Mouse (Mus musculus) ovary, postnatal 10 days (tissue): ENCODE results near the gene Acoxl.

ENCODE experiments used
- DNase-seq: peaks from one replicate; pipeline ENCODE4 v3.0.0; 2022; ENCODE audit warnings: low spot score

Gene Acoxl

DNA sequence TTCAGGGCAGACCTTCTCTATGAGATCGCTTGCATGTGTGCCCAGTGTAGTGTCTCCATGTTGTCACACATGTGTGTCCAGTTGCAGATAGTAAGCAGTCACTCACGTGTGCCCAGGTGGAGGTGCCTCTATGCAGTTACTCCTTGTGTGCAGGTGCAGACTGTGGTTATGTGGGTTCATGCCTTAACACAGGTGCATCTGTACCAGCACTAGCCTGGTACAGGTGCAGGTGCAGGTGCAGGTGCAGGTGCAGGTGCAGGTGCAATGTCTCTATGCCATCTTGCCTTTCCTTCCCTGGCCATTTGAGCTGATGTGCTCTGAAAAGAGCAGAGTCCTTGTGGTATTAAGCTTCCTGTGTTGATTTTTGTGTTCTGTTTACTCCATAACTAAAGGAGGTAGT, 100.5 kb downstream of the Acoxl start:
- DNase-seq: no peak

DNA sequence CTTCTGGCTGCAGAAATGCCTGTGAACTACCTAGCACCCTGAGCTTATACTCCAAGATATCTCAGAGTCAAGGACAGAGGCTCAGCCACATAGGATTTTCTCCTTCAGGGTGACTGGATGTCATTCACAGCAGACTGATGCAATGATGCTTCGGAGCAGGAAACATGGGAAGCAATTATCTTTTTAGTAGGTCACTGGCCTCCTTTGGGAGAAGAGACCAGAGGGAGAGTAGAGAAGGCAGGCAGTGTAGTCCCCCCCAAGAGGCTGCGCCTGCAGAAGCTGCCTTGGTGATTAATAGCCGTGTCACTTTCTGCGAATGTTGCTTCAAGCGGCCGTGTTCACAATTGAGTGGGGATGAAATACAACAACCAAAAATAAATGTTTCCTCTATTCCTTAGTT, 121.9 kb downstream of the Acoxl start:
- no peak for DNase-seq

DNA sequence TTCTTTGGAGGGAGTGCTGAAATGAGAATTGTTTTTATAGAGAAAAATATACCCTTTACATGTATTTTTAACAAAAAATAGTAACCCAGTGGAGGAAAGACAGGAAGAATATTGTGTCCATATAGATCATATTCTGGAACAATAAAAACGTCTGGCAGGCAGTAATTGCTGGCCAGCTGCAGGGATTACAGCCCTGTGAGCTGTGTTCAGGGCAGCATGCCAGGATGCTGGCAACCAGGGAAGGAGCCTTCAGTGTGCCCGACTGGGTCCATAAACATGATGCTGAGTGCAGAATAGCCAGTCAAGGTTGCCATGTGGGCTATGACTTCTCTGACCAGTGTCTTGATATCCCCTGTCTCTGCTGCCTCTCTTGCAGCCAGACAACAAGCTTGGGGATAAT, 122.5 kb downstream of the Acoxl start:
- DNase-seq: no peak

DNA sequence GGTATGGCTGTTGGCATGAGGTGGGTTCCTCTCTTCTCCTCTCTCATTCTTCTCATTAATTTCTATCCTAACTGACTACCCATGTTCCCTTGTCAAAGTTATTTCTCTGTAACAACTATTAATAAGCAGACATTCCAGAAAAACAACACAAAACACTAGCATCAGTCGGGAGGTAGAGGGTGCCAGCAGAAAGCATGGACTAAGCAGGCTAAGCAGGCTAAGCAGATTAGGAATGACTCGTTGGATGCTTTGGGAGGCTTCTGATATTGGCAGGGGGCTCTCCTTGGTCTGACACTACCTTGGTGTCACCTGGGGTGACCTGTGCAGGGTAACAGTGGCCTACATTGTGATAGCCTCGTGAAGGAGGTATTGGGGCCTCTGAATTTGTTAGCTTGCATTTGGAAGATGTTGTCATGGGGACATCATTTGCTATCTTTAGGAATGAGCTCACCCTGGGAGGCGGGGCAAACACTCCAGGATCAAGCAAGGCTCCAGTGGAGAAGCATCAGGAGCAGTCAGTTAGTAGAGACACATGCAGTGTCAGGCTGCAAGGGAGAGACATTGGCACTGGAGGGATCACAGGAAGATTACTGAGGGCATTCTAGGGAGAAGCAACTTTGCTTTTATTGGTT, 123.2 kb downstream of the Acoxl start:
- no peak for DNase-seq

DNA sequence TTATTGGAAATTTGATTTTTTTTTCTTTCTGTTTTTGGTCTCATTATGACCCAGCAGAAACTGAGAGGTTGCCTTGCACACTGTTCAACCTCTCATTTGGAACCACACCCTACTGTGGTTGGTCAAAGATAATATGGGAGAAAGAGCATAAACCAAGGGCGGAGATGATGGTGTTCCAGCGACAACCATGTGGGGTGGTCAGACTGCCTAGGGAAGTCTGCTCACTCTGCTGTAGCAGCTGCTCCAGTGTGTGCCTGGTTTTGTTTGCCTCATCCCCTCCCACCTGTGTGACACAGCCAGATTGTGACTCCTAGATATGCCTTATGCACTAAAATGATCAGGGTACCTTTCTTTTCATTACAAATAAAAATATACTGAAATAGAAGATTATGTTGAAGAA, 130.3 kb downstream of the Acoxl start:
- no peak for DNase-seq

- no peak for DNase-seq
Measured at GRCm38 (mm10) chr2:127976276-127976675, 137.6 kb downstream of the Acoxl start.

- DNase-seq: no peak
Measured at GRCm38 (mm10) chr2:127978601-127979230, 140.0 kb downstream of the Acoxl start.

DNA sequence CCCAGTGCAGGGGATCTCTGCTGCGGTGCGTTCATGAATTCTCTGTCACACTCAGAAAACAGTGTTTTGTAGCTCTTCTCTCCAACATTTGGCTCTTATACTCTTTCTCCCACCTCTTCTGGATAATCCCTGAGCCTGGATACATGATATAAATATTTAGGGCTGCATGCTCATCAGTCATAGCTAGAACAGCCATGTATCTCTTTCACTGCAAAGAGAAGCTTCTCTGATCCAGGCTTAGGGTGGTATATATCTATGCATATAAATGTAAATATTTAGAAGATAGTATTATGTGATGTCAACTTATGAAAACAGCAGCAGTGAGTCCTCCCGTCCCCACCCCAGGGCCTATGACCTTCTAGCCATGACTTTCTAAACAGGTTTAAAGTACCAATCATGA, 143.9 kb downstream of the Acoxl start:
- DNase-seq: no peak

GRCm38 (mm10) chr2:127983301-127983700, 144.6 kb downstream of the Acoxl start:
- no peak for DNase-seq

- no peak for DNase-seq
Measured at GRCm38 (mm10) chr2:127983981-127984380, 145.3 kb downstream of the Acoxl start.

DNA sequence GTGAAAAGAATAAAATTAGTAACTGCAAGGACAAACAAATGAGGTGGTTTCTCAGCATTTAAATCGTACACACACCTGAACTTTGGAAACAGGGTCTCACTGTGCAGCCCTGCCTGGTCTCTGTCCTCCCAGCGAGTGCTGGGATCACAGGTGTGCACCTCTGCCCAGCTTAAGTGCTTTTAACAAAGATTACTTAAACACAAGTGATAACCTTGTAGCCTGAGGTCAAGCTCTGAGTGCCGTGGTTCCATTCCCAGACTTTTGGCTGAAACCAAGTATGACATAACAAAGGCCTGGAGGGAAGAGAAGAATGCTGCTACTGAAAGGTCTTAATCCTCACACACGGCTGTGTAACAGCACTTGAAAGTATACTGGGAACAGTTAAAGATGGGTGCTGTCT, 149.0 kb downstream of the Acoxl start:
- no peak for DNase-seq

GRCm38 (mm10) chr2:127990856-127991479, 152.3 kb downstream of the Acoxl start:
- DNase-seq: no peak

- no peak for DNase-seq
Measured at GRCm38 (mm10) chr2:127991656-127992055, 153.0 kb downstream of the Acoxl start.

DNA sequence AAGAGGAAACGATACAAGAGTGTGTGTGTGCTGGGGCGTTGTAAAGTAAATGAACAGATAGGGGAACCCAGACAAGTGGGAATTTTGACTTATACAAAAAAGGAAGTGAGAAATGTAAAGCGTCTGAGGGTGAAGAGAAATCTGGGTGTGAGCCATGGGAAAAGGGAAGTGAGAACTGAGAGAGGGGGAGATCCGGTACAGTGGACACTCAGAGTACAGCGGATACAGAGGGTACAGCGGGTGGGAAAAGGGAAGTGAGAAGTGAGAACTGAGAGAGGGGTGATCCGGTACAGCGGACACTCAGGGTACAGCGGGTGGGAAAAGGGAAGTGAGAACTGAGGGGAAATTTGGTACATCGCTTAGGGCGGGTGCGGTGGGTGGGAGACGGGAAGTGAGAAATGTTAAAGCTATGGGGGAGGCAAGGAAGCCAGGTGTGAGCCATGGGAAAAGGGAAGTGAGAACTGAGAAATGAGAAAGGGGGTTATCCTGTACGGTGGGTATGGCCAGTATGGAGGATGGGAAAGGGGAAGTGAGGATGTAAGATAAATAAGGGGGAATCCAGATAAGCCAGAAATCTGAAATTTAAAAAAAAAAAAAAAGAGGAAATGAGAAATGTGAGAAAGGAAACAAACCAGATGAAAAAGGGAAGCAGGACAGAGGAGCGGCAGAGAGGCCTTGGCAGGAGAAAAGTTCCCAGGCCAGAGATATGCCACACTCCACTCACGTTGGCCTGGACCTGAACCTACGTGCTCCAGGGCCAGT, 170.2 kb downstream of the Acoxl start:
- DNase-seq: no peak

DNA sequence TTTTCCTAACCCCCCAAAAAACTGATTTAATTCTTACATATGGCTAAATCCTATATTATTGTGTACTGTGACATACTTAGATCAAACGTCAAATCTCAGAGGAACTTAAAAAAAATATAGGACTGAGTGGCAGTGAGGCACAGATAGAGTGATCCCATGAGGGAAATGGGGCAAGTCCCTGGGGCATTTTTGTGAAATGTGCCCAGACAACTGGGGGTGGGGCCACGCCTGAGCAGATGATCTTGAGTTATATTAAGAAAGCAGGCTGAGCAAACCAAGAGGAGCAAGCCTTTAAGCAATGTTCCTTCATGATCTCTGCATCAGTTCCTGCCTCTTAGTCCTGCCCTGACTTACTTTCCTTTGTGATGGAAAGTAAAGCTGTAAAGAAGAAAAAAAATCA, 175.9 kb downstream of the Acoxl start:
- no peak for DNase-seq

GRCm38 (mm10) chr2:128015602-128016001, 176.9 kb downstream of the Acoxl start:
- DNase-seq: no peak

DNA sequence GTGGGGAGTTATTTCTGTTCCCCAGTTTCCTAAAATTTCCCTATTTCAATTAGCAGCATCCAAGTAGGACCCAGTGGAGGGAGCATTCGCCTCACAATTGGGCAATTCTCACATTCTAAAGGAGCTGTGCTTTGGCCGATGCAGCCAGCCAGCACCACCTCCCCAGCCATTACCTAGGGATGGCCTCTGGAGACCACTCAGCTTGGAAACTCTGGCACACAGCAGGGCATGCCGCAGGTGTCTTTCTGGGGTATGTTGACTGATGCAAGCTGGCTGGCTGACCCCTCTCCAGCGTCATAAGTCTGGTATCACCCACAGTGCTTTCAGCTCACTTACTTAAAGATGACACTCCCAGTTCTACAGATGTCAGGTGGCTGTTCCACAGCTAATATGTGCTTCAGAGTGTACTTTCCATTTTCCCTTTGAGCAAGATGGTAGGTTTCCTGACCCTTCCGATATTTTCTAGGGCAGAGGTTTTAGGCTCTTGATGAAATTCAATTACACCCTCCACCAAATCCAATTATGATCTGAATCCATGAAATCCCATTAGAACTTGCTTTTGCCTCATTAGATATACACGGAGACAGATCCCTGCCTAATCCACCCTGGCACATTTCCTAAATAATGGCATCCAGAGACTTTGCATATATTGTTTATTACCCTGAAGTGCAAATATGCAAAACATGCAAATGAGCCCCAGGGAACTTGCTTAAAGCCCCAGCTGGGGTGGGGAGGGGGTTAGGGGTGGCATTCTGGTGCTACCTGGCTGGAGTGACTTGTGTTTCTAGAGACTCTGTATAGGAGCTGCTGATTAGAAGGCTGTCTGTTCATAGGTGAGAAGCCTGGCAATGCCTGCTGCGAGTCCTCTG, 181.6 kb downstream of the Acoxl start:
- no peak for DNase-seq

GRCm38 (mm10) chr2:128020908-128021193, 182.2 kb downstream of the Acoxl start:
- DNase-seq: no peak

DNA sequence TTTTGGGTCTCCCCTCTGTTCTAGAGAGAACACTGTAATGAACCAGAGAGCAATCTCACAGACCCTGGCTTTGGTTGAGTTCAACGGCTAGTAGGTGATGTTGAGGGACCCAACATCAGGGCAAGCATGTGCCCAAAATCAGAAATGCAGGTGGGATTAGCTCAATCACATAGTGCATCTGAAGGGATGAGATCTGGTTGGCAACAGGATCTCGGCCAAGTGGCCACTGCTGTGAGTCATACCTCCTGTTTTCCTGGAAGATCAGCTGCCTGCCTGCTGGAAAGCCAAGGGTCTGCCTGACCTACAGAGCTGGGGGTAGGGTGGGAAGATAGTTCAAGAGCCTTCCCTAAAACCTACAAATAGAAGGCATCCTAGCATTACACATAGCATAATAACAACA, 185.2 kb downstream of the Acoxl start:
- no peak for DNase-seq

- no peak for DNase-seq
Measured at GRCm38 (mm10) chr2:128027696-128028095, 189.0 kb downstream of the Acoxl start.

- no peak for DNase-seq
Measured at GRCm38 (mm10) chr2:128029968-128030367, 191.3 kb downstream of the Acoxl start.

DNA sequence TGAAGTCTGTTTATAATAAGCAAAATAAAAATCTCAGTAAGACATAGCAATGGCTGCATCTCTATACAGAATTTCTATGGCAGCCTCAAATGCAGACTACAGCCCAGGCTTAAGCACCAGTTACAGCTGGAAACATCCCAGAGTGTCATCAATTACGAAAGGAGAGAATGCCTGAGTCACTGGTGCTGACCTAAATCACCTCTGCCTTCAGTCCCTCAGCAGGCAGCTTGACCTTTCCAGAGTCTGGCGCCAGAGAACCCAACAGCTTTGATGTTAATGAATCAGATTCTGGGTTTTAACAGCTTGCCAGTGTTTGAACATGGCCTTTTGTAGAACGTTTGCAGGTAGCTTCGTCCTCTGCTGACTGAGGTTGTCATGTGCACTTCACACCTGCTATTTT, 193.4 kb downstream of the Acoxl start:
- no peak for DNase-seq
